In genomic region chr3:100993718-100994117, GRCm38 (mm10) we compare ENCODE assay signal across 10 mouse cellular contexts. TPM values are rescaled to one million over a fixed set of nuclear protein-coding genes. Genes with fewer than 3 reads are reported as not detected.
DNase-seq lines count a peak whose midpoint lies in the region; ATAC-seq and TF ChIP-seq lines count a peak whose summit lies in the region.
"Had no signal": no experiment of that assay in that cellular context is flagged by ENCODE, and none has a peak within 500 bp of the region (broad histone marks: within the 10 kb centered on the region; RNA-seq: fewer than 3 reads in every experiment).

No protein-coding gene starts in this region.

- no peak overlapping the region for H3K4me2 ChIP-seq in heart, embryonic 12.5 days
- H3K4me2 ChIP-seq in kidney, embryonic 16.5 days (replicated peaks; ENCODE audit: low read depth, low read length) = no peak overlapping the region
- no peak overlapping the region for H3K4me2 ChIP-seq in hindbrain, embryonic 11.5 days (replicated peaks; ENCODE audit: low read depth, low read length)

- no peak overlapping the region for H3K9ac ChIP-seq in heart, embryonic 12.5 days
- no peak overlapping the region for H3K9ac ChIP-seq in kidney, embryonic 16.5 days (replicated peaks; ENCODE audit: low read length)
- no peak overlapping the region for H3K9ac ChIP-seq in hindbrain, embryonic 11.5 days (ENCODE audit: low read depth, low read length)

- TF ChIP-seq POLR2A in bone marrow macrophage, adult 2 months (IDR thresholded peaks at IDR 0.05; ENCODE audit: borderline replicate concordance, low read depth, low read length) = no peak

- H3K27ac ChIP-seq in heart, embryonic 12.5 days (ENCODE audit: poor library complexity, severe bottlenecking) = no peak overlapping the region
- H3K27ac ChIP-seq in bone marrow macrophage, adult 2 months (ENCODE audit: insufficient read depth, low read depth, low read length) = peak overlapping the region; percentile 3; the same call in 1 of the 2 replicates
- no peak overlapping the region for H3K27ac ChIP-seq in kidney, embryonic 16.5 days (ENCODE audit: low read length)
- no peak overlapping the region for H3K27ac ChIP-seq in forebrain, embryonic 10.5 days
- no peak overlapping the region for H3K27ac ChIP-seq in hindbrain, embryonic 11.5 days (ENCODE audit: low read depth, low read length)

- H3K27me3 ChIP-seq in heart, embryonic 12.5 days (replicated peaks) = no peaks in the 10 kb centered on the region
- H3K27me3 ChIP-seq in kidney, embryonic 16.5 days (ENCODE audit: insufficient read depth, low read length) = no peaks in the 10 kb centered on the region
- no peaks in the 10 kb centered on the region for H3K27me3 ChIP-seq in forebrain, embryonic 10.5 days (ENCODE audit: poor library complexity, severe bottlenecking)
- H3K27me3 ChIP-seq in hindbrain, embryonic 11.5 days (ENCODE audit: control insufficient read depth, insufficient read depth, low read length) = no peaks in the 10 kb centered on the region

- no peak for ATAC-seq in heart, embryonic 12.5 days (ENCODE audit: insufficient number of reproducible peaks, low FRiP score)
- ATAC-seq in kidney, embryonic 16.5 days (ENCODE audit: low FRiP score, low TSS enrichment) = peak; percentile 52; the same call in 1 of the 2 replicates
- ATAC-seq in megakaryocyte progenitor cell, adult 5-6 weeks (replicated peaks; ENCODE audit: poor library complexity) = peak; percentile 86
- ATAC-seq in hindbrain, embryonic 11.5 days (ENCODE audit: low FRiP score) = no peak

- 47% methylated on average over 15 of the region's 15 CpGs for WGBS in heart, embryonic 12.5 days
- WGBS in kidney, embryonic 16.5 days = 27% methylated on average over 15 of the region's 15 CpGs
- WGBS in forebrain, embryonic 10.5 days = 83% methylated on average over 15 of the region's 15 CpGs
- 61% methylated on average over 15 of the region's 15 CpGs for WGBS in hindbrain, embryonic 11.5 days

- peaks cover 20% of the 10 kb centered on the region for H3K4me1 ChIP-seq in heart, embryonic 12.5 days (replicated peaks)
- peaks cover 30% of the 10 kb centered on the region for H3K4me1 ChIP-seq in bone marrow macrophage, adult 2 months (ENCODE audit: control insufficient read depth, insufficient read depth, low read length)
- H3K4me1 ChIP-seq in kidney, embryonic 16.5 days (ENCODE audit: insufficient read depth, low read length) = 0 out of 2 replicates have a peak, but pooled peaks cover 12% of the 10 kb centered on the region
- H3K4me1 ChIP-seq in forebrain, embryonic 10.5 days = peaks cover 29% of the 10 kb centered on the region
- no peaks in the 10 kb centered on the region for H3K4me1 ChIP-seq in hindbrain, embryonic 11.5 days (replicated peaks; ENCODE audit: control insufficient read depth, insufficient read depth, low read length)

- H3K9me3 ChIP-seq in heart, embryonic 12.5 days (replicated peaks) = no peaks in the 10 kb centered on the region
- no peaks in the 10 kb centered on the region for H3K9me3 ChIP-seq in kidney, embryonic 16.5 days (ENCODE audit: low read length)
- no peaks in the 10 kb centered on the region for H3K9me3 ChIP-seq in forebrain, embryonic 10.5 days
- H3K9me3 ChIP-seq in hindbrain, embryonic 11.5 days (ENCODE audit: control insufficient read depth, low read length) = no peaks in the 10 kb centered on the region

- H3K36me3 ChIP-seq in heart, embryonic 12.5 days = no peaks in the 10 kb centered on the region
- H3K36me3 ChIP-seq in kidney, embryonic 16.5 days (ENCODE audit: insufficient read depth, low read length) = no peaks in the 10 kb centered on the region
- no peaks in the 10 kb centered on the region for H3K36me3 ChIP-seq in forebrain, embryonic 10.5 days (replicated peaks)
- H3K36me3 ChIP-seq in hindbrain, embryonic 11.5 days (ENCODE audit: control insufficient read depth, insufficient read depth, low read length) = no peaks in the 10 kb centered on the region

- TF ChIP-seq CTCF in bone marrow macrophage, adult 2 months (IDR thresholded peaks at IDR 0.05; ENCODE audit: low read depth, low read length) = no peak

- DNase-seq in heart, adult 11 months = peak; percentile 97
- DNase-seq in forebrain, embryonic 10.5 days (ENCODE audit: extremely low spot score, low spot score) = no peak
- DNase-seq in urinary bladder, postnatal 25 days (ENCODE audit: low spot score) = no peak
- no peak for DNase-seq in hindbrain, embryonic 11.5 days (ENCODE audit: low spot score)
- DNase-seq: layer of hippocampus, postnatal 36 days had no signal

- H3K4me3 ChIP-seq in heart, embryonic 12.5 days = no peak overlapping the region
- peak overlapping the region; percentile 25 for H3K4me3 ChIP-seq in bone marrow macrophage, adult 2 months (ENCODE audit: insufficient read depth, low read length)
- H3K4me3 ChIP-seq in kidney, embryonic 16.5 days (ENCODE audit: low read length) = no peak overlapping the region
- H3K4me3 ChIP-seq in forebrain, embryonic 10.5 days = no peak overlapping the region
- no peak overlapping the region for H3K4me3 ChIP-seq in hindbrain, embryonic 11.5 days (ENCODE audit: low read depth, low read length)
- H3K4me3 ChIP-seq: myocyte had no signal

RNA-seq across cellular contexts. Expression of gene Ttf2, which starts 24.3 kb away (rescaled TPM):
- 15.2 and 15.7 TPM in 2 replicates for polyA plus RNA-seq in heart, embryonic 12.5 days (2016; fragmentation: Nextera tagmentation; extraction: Ambion mirVana)
- polyA plus RNA-seq in bone marrow macrophage, adult 2 months (2012; ENCODE audit: insufficient read depth, insufficient read length, missing spikeins) = 11.4 and 15.8 TPM in 2 replicates
- 17.8 and 21.2 TPM in 2 replicates for polyA plus RNA-seq in kidney, embryonic 16.5 days (2015; fragmentation: Nextera tagmentation; extraction: Ambion mirVana)
- total RNA-seq in megakaryocyte progenitor cell, adult 5-6 weeks (2015) = 22.0 and 22.4 TPM in 2 replicates
- 30.1 and 30.4 TPM in 2 replicates for total RNA-seq in megakaryocyte progenitor cell, adult 5-6 weeks (2017)
- polyA plus RNA-seq in forebrain, embryonic 10.5 days (2016; fragmentation: Nextera tagmentation; extraction: Ambion mirVana) = 35.6 and 36.0 TPM in 2 replicates
- 19.5 and 22.4 TPM in 2 replicates for polyA plus RNA-seq in hindbrain, embryonic 11.5 days (2014; fragmentation: Nextera tagmentation; extraction: Ambion mirVana)

RNA-seq across cellular contexts. Expression of gene Cd101, which starts 35.6 kb away (rescaled TPM):
- 0.27 and 0.46 TPM in 2 replicates for polyA plus RNA-seq in heart, embryonic 12.5 days (2016; fragmentation: Nextera tagmentation; extraction: Ambion mirVana)
- 2.4 and 2.9 TPM in 2 replicates for polyA plus RNA-seq in bone marrow macrophage, adult 2 months (2012; ENCODE audit: insufficient read depth, insufficient read length, missing spikeins)
- polyA plus RNA-seq in kidney, embryonic 16.5 days (2015; fragmentation: Nextera tagmentation; extraction: Ambion mirVana) = 0.06 TPM in 1 of 2 replicates, not detected in the other
- 0.20 TPM in 1 of 2 replicates, not detected in the other for total RNA-seq in megakaryocyte progenitor cell, adult 5-6 weeks (2015)
- total RNA-seq in megakaryocyte progenitor cell, adult 5-6 weeks (2017) = 0.41 and 0.42 TPM in 2 replicates
- 0.05 TPM in 1 of 2 replicates, not detected in the other for polyA plus RNA-seq in forebrain, embryonic 10.5 days (2016; fragmentation: Nextera tagmentation; extraction: Ambion mirVana)
- 0.05 TPM in 1 of 2 replicates, not detected in the other for polyA plus RNA-seq in hindbrain, embryonic 11.5 days (2014; fragmentation: Nextera tagmentation; extraction: Ambion mirVana)
- polyA plus RNA-seq: myocyte had no signal

Comparison
In these comparisons a context has a peak if more than half of its experiments do, and no peak if none do; other contexts are left out.
1. ATAC-seq: peak in kidney, embryonic 16.5 days (single experiment) and megakaryocyte progenitor cell, adult 5-6 weeks (single experiment); none in heart, embryonic 12.5 days (single experiment) and hindbrain, embryonic 11.5 days (single experiment).